ENCODE assay signal across 15 mouse cellular contexts in genomic region chr19:6639681-6640080, GRCm38 (mm10).
"Had no signal": no experiment of that assay in that cellular context is flagged by ENCODE, and none has a peak within 500 bp of the region (broad histone marks: within the 10 kb centered on the region; RNA-seq: fewer than 3 reads in every experiment).

No protein-coding gene starts in this region.

- H3K27me3 ChIP-seq: midbrain, embryonic 13.5 days; midbrain, embryonic 15.5 days had no signal

- H3K4me1 ChIP-seq: megakaryocyte, embryonic 14.5 days; midbrain, embryonic 13.5 days; midbrain, embryonic 15.5 days; neural tube, embryonic 12.5 days had no signal

- H3K4me3 ChIP-seq: megakaryocyte, embryonic 14.5 days; midbrain, embryonic 13.5 days; midbrain, embryonic 15.5 days; neural tube, embryonic 12.5 days had no signal

- H3K9ac ChIP-seq: lung, embryonic 14.5 days; midbrain, embryonic 13.5 days; midbrain, embryonic 15.5 days; neural tube, embryonic 12.5 days had no signal

- H3K9me3 ChIP-seq: midbrain, embryonic 13.5 days; midbrain, embryonic 15.5 days; neural tube, embryonic 12.5 days had no signal

- H3K4me2 ChIP-seq: lung, embryonic 14.5 days; midbrain, embryonic 11.5 days; midbrain, embryonic 13.5 days; midbrain, embryonic 15.5 days; neural tube, embryonic 12.5 days had no signal

- H3K27ac ChIP-seq: macrophage; midbrain, embryonic 13.5 days; midbrain, embryonic 15.5 days; neural tube, embryonic 12.5 days had no signal

- H3K36me3 ChIP-seq: midbrain, embryonic 13.5 days; midbrain, embryonic 15.5 days; neural tube, embryonic 12.5 days had no signal

- DNase-seq: lung, adult 18-20 months; lung, embryonic 14.5 days; lung, postnatal 10 days; right cerebral cortex, postnatal 25 days; right cerebral cortex, postnatal 4 days; spleen, adult 18-20 months; thymus, adult 2 months; thymus, postnatal 25 days; thymus, postnatal 4 days had no signal

- ATAC-seq: midbrain, embryonic 13.5 days; midbrain, embryonic 15.5 days had no signal
